ENCODE assay signal across 13 mouse cellular contexts in genomic region chr6:116649811-116650210, GRCm38 (mm10). TPM values are rescaled to one million over a fixed set of nuclear protein-coding genes. Genes with fewer than 3 reads are reported as not detected.
DNase-seq lines count a peak whose midpoint lies in the region; ATAC-seq and TF ChIP-seq lines count a peak whose summit lies in the region.
"Had no signal": no experiment of that assay in that cellular context is flagged by ENCODE, and none has a peak within 500 bp of the region (broad histone marks: within the 10 kb centered on the region; RNA-seq: fewer than 3 reads in every experiment).

No protein-coding gene starts in this region.

- H3K9ac ChIP-seq in kidney, postnatal 0 days (ENCODE audit: low read depth, low read length), result 0 out of 2 replicates have a peak overlapping the region, but pooled peaks have one; percentile 8
- no peak overlapping the region for H3K9ac ChIP-seq in hindbrain, embryonic 12.5 days
- H3K9ac ChIP-seq: forebrain, embryonic 15.5 days had no signal

- H3K9me3 ChIP-seq in kidney, postnatal 0 days (replicated peaks; ENCODE audit: low read length), result no peaks in the 10 kb centered on the region
- H3K9me3 ChIP-seq in hindbrain, embryonic 12.5 days (replicated peaks), result no peaks in the 10 kb centered on the region
- H3K9me3 ChIP-seq: forebrain, embryonic 15.5 days had no signal

- H3K4me2 ChIP-seq in kidney, postnatal 0 days (ENCODE audit: low read length), result no peak overlapping the region
- no peak overlapping the region for H3K4me2 ChIP-seq in hindbrain, embryonic 12.5 days (replicated peaks)
- H3K4me2 ChIP-seq: forebrain, embryonic 15.5 days had no signal

- ATAC-seq in kidney, postnatal 0 days (replicated peaks; ENCODE audit: low FRiP score, low read depth), result no peak
- ATAC-seq in hindbrain, embryonic 12.5 days (ENCODE audit: low FRiP score), result no peak
- ATAC-seq: forebrain, embryonic 15.5 days had no signal

- peak overlapping the region; percentile 90 for H3K27ac ChIP-seq in gastrocnemius, adult 2 months
- H3K27ac ChIP-seq in kidney, postnatal 0 days, result peak overlapping the region; percentile 31; the same call in 1 of the 2 replicates
- H3K27ac ChIP-seq in brown adipose tissue, adult 24 weeks (replicated peaks; ENCODE audit: low read depth, low read length), result peak overlapping the region; percentile 87
- no peak overlapping the region for H3K27ac ChIP-seq in hindbrain, embryonic 12.5 days
- H3K27ac ChIP-seq: forebrain, embryonic 15.5 days had no signal

- no peak for DNase-seq in gastrocnemius, adult 2 months
- no peak for DNase-seq in gastrocnemius, postnatal 36 days
- no peak for DNase-seq in kidney, postnatal 0 days (ENCODE audit: low spot score)
- no peak for DNase-seq in kidney, adult 11 months
- peak; percentile 22 for DNase-seq in lung, postnatal 14 days
- no peak for DNase-seq in yolk sac, embryonic 10.5 days (ENCODE audit: low spot score)
- DNase-seq: gastrocnemius, postnatal 10 days; layer of hippocampus, adult 9-11 months; right cerebral cortex, postnatal 14 days; thymus, postnatal 36 days had no signal

- H3K27me3 ChIP-seq in kidney, postnatal 0 days (ENCODE audit: insufficient read depth, low read length), result no peaks in the 10 kb centered on the region
- no peaks in the 10 kb centered on the region for H3K27me3 ChIP-seq in hindbrain, embryonic 12.5 days
- H3K27me3 ChIP-seq: forebrain, embryonic 15.5 days had no signal

- H3K4me3 ChIP-seq in gastrocnemius, adult 2 months, result no peak overlapping the region
- H3K4me3 ChIP-seq in kidney, postnatal 0 days (replicated peaks; ENCODE audit: low read depth, low read length), result no peak overlapping the region
- no peak overlapping the region for H3K4me3 ChIP-seq in brown adipose tissue, adult 24 weeks (ENCODE audit: insufficient read depth, low read depth, low read length)
- no peak overlapping the region for H3K4me3 ChIP-seq in hindbrain, embryonic 12.5 days
- H3K4me3 ChIP-seq: forebrain, embryonic 15.5 days had no signal

- 85% methylated on average over 7 of the region's 7 CpGs for WGBS in kidney, postnatal 0 days
- 88% methylated on average over 7 of the region's 7 CpGs for WGBS in hindbrain, embryonic 12.5 days

- intact Hi-C loops in gastrocnemius, adult 2 months (cut with DNase I), result loop anchor here (1.0 kb wide), 1 partner anchor 15 kb away; no protein-coding TSS in a partner anchor
- intact Hi-C loops in gastrocnemius, postnatal 36 days (cut with DNase I), result loop anchor here (5.0 to 10.0 kb wide), 4 partner anchors 47 to 1175 kb away; no protein-coding TSS in a partner anchor

- no peaks in the 10 kb centered on the region for H3K36me3 ChIP-seq in kidney, postnatal 0 days (ENCODE audit: insufficient read depth, low read length)
- peaks cover 16% of the 10 kb centered on the region for H3K36me3 ChIP-seq in hindbrain, embryonic 12.5 days
- H3K36me3 ChIP-seq: forebrain, embryonic 15.5 days had no signal

- peaks cover 11% of the 10 kb centered on the region; the same call in 1 of the 2 replicates for H3K4me1 ChIP-seq in kidney, postnatal 0 days (replicated peaks; ENCODE audit: insufficient read depth, low read length)
- H3K4me1 ChIP-seq in brown adipose tissue, adult 24 weeks (ENCODE audit: control insufficient read depth, insufficient read depth, insufficient read length, low read length), result peaks cover 36% of the 10 kb centered on the region
- H3K4me1 ChIP-seq in hindbrain, embryonic 12.5 days, result peaks cover 8% of the 10 kb centered on the region
- H3K4me1 ChIP-seq: forebrain, embryonic 15.5 days had no signal

- no peak for TF ChIP-seq CTCF in gastrocnemius, adult 2 months (IDR thresholded peaks at IDR 0.05)
- TF ChIP-seq CTCF in kidney, postnatal 0 days (IDR thresholded peaks at IDR 0.05; ENCODE audit: low read depth), result no peak

RNA-seq across cellular contexts. Expression of gene Depp1, which starts 0.6 kb away (rescaled TPM):
- total RNA-seq in gastrocnemius, adult 2 months (2021), result 10 to 100 TPM in 1 of 2 experiments, 1 to 10 TPM in 1; 6.2 to 24.0 TPM
- total RNA-seq in gastrocnemius, postnatal 36 days (2021), result 10 to 100 TPM; 10.2 to 13.3 TPM
- 35.6 and 36.8 TPM in 2 replicates for polyA plus RNA-seq in kidney, postnatal 0 days (2015; fragmentation: Nextera tagmentation; extraction: Ambion mirVana)
- 39.6 and 45.2 TPM in 2 replicates for polyA plus RNA-seq in brown adipose tissue, adult 24 weeks (2012; ENCODE audit: insufficient read depth, insufficient read length, missing spikeins)
- 9.5 and 9.7 TPM in 2 replicates for polyA plus RNA-seq in hindbrain, embryonic 12.5 days (2016; fragmentation: Nextera tagmentation; extraction: Ambion mirVana)

RNA-seq across cellular contexts. Expression of gene Zfp422, which starts 21.0 kb away (rescaled TPM):
- 1 to 10 TPM; 7.7 to 7.9 TPM for total RNA-seq in gastrocnemius, adult 2 months (2021)
- 1 to 10 TPM; 6.2 to 7.1 TPM for total RNA-seq in gastrocnemius, postnatal 36 days (2021)
- polyA plus RNA-seq in kidney, postnatal 0 days (2015; fragmentation: Nextera tagmentation; extraction: Ambion mirVana), result 142 and 148 TPM in 2 replicates
- 10.3 and 10.9 TPM in 2 replicates for polyA plus RNA-seq in brown adipose tissue, adult 24 weeks (2012; ENCODE audit: insufficient read depth, insufficient read length, missing spikeins)
- 237 and 251 TPM in 2 replicates for polyA plus RNA-seq in hindbrain, embryonic 12.5 days (2016; fragmentation: Nextera tagmentation; extraction: Ambion mirVana)

RNA-seq across cellular contexts. Expression of gene Rassf4, which starts 23.9 kb away (rescaled TPM):
- 1 to 10 TPM; 1.7 to 2.3 TPM for total RNA-seq in gastrocnemius, adult 2 months (2021)
- 1 to 10 TPM; 1.6 to 2.0 TPM for total RNA-seq in gastrocnemius, postnatal 36 days (2021)
- 2.9 and 3.6 TPM in 2 replicates for polyA plus RNA-seq in kidney, postnatal 0 days (2015; fragmentation: Nextera tagmentation; extraction: Ambion mirVana)
- polyA plus RNA-seq in brown adipose tissue, adult 24 weeks (2012; ENCODE audit: insufficient read depth, insufficient read length, missing spikeins), result 3.6 and 4.2 TPM in 2 replicates
- 38.7 and 46.7 TPM in 2 replicates for polyA plus RNA-seq in hindbrain, embryonic 12.5 days (2016; fragmentation: Nextera tagmentation; extraction: Ambion mirVana)

Comparison
In these comparisons a context has a peak if more than half of its experiments do, and no peak if none do; other contexts are left out.
1. RNA of gene Zfp422, which starts 21.0 kb away (polyA plus RNA-seq): 237 to 251 TPM in hindbrain, embryonic 12.5 days and 142 to 148 TPM in kidney, postnatal 0 days; 10.3 to 10.9 TPM in brown adipose tissue, adult 24 weeks; every median in the first group is over 10 times any median in the second.